Mouse (Mus musculus) left cerebral cortex, postnatal 14 days (tissue): ENCODE results near the gene Foxe1. TPM values are rescaled to one million over a fixed set of nuclear protein-coding genes. Genes with fewer than 3 reads are reported as not detected.
A peak's percentile ranks its signal among the peaks of the same experiment; 100 is the strongest.

Experiments used
- DNase-seq, 2 experiments: peaks; one replicate each; pipeline ENCODE4 v3.0.0; 2021 to 2022; ENCODE audit warnings: low spot score in 2 of 2, mixed read lengths in 1 of 2
- intact Hi-C: fragments of 180-260 bp; cut with DNase I; formaldehyde crosslinking; loops from one replicate; pipeline ENCODE4 v1.15.1; 2025
- total RNA-seq, 2 experiments: library from RNA; stranded (reverse); gene quantifications; 2 replicates each; pipeline ENCODE4 v1.2.3; 2021

Foxe1 gene
- total RNA-seq, 2 experiments from 2014 or later = not detected

DNA sequence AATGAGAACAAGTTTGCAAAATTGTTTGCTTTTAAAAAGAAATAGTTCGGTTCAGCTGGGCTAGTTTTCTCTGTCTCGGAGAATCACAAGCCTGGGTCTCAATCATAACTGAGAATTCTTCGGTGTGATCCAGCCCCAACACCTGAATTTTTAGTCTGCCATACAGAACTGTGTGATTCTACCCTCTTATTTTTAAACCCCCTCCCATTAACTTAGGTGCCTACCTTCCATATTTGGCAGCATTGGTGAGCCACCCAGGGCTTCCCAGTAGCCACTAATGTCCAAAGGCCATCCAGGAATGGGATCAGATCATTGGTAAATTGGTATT is 2.3 kb downstream of the Foxe1 start:
- DNase-seq = no peak
- intact Hi-C loops = no loop called here

DNA sequence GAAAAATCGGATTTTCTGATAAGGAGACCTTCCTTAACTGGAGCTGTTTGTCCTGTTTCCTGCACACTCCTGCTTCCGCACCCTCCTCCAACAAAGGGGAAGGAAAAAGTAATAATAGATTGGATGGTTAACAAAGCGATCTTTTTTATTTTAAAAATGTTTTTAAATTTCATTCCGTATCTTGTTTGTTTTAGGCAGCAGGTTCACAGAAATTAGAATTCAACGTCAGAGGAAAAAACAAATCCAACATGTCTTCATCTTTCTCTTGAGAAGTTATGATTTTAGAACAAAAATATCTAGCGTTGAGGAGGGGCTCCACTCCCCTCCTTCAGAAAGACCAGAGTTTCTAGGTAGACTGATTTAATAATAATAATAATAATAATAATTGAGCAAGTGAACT is 2.8 kb downstream of the Foxe1 start:
- intact Hi-C loops = no loop called here
- DNase-seq = no peak

DNA sequence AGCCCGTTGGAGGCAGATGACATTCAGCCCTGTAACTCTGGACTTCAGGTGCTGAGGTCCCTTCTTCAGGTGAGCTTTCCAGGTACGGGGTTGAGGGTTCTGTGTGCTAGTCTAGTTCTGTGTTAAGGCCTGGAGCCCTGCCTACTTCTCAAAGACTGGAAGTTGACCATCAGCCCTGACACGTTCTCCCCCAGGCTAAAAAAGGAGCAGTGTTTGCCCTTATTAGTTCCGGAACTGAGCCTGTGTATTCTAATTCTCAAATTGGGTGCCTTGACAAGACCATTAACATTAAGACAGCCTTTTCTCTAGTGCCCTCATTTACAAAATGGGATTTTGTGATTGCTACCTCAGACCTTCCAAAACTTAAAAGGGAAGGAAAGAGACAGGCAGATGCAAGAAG is 3.7 kb downstream of the Foxe1 start:
- intact Hi-C loops = no loop called here
- DNase-seq = no peak

DNA sequence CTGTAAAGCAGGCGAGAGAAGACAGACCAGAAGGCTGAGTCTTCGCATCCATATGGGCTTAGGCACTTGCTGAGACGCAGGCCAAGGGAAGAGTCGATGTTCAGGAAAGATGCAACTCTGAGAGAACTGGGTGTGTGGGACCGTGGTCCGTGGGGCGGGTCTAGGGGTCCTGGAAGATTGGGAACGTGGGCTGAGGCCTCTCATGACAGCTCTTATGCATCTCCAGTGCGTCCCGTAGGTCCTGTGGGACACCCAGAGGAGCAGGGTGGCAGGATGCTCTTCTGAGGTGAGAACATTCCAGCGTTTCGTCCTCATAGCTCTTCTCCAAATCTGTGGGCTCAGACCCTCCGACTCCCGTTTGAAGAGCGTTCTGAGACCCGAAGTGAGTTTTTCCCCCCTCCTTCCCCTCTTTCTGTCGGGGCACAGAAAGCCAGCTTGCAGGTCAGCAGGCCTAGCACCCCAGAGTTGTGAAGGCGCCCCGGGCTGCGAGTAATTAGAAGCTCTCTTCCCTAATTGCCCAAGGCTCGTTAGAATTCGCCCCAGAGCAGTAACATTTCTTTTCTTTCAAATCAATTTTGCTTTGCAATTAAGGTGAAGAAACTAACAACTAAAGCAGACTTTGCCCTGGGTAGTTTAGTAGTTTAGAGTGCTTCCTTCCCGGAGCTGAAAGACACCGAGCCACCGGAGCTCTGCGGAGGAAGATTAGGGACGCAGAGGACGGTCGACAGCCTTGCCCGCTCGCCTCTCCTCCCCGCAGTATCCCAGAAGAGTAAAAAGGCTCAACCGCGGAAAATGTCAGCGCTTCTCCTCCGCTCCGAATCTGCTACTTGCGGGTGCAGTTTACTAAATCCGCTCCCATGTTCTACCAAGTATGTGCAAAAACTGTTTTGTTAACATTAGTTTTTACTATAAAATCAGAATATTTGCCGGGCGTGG is 4.4 kb downstream of the Foxe1 start:
- intact Hi-C loops = no loop called here
- DNase-seq = no peak

DNA sequence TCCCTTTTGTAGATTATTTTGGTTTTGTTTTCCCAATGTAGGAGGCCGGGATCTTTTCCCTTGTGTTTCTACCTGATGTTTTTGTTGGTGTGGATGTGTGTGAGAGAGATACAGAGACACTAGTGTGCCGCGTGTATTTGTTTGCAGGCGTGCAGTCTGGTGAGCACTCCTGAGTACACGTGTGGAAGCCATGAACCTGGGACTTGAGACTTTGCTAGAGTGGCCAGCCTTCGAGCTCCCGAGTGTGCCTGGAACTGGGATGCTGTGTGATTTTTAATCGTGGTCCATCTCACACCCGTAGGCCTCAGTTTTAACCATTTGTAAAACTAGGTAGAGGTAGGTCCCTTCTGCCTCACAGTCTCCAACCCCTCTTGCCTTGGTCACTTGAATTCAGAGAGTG is 5.5 kb downstream of the Foxe1 start:
- intact Hi-C loops = no loop called here

DNA sequence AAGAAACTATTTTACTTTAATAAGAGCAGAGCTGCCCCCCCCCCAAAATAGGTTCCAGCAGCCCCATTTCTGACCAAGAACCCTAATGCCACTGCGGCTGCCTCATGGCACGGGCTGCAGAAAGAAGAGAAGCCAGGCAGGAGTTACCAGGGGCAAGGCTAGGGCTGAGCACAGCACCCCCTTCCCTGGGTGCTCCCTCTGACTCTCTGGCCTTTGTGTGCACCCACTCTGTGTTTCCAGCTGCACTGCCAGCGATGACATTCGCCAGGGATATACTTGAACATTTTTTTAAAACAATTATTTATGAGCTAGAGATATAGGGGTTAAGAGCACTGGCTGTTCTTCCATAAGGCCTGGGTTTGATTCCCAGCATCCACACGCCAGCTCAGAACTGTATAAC is 6.1 kb downstream of the Foxe1 start:
- intact Hi-C loops = no loop called here
- no peak for DNase-seq

More for the DNA sequence above, 5.5 kb downstream of the Foxe1 start:
- DNase-seq = no peak

DNA sequence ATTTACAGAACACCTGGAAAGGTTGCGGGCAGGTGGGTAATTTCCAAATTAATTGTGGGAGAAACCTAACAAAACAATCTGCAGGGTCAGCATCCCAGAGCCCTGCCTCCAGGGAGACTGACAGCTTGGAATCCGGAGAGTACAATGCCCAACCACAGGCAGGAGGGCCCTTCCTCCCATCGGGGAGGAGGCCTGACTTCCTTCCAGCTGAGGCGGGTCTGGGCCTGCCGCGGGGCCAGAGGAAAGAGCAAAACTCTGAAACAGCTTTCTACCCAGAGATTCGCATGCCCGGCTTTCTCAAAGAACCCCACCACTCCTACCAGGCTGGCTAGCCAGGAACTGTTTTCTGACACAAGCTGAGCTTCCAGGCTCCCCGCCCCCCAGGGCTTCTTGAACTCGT is 9.6 kb downstream of the Foxe1 start:
- intact Hi-C loops = no loop called here
- no peak for DNase-seq

DNA sequence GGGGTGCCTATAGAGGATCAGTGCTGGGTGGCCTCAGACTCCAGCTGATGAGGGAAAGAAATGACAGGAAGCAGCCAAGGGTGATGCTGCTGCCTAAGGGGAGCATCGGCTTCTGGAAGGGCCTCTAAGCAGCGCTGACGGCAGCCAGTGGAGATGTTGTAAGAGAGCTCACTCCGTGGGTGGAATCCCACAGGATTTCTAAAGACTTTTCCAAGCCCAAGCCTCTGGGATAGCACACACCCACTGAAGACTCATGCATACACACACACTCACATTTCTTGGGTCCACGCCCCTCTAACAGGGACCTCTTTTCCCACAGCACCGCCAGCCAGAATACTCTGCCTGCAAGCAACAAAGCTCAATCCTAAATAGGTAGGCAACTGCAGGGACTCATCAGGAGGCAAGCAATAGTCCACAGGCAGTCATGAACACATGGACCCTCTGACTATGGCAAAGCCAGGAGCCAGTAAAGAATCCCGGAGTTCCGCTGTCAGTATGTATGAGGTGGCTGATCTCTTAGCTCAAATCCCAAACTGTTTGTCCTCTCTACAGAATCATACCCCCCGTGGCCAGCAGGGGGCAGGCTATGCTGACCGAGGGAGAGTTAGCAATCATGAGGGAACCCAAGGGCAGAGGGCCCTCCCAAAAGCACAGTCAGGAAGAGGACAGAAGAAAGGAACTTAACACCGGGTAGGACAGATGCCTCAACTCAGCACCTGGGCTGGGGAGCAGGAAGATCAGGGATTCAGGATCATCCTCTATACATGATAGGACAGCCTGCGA is 13.1 kb downstream of the Foxe1 start:
- DNase-seq = peak; percentile 43 to 44
- intact Hi-C loops = no loop called here

DNA sequence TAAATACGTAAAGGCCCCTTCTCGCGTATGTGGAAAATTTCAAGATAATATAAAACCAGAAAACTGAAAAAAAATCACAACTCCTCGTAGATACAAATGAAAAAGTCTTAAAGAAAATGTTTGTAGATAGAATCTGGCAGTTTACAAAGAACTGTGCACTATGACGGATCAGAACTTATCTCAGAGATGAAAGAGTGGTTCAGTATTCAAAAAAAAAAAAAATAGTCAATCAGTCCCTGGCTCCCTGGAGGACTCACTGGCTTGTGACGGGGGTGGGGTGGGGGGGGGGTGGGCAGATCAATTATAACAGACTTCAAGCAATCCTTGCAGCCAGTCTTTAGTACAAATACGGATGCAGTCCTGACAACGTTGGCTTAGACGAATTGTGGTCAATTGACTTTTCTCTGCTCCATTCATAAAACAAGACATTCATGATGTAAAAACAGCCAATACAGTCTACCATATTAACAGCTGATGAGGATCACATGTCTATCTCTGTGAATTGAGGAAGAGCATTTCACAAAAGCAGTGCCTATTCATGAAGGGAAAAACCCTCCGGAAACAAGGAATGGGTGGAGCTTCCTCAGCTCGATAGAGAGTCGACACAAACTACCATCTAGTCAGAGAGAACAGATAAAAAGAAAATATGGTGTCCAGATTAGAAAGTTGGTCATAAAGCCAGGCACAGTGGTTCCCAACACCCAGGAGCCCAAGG is 16.3 kb downstream of the Foxe1 start:
- intact Hi-C loops = no loop called here
- no peak for DNase-seq

DNA sequence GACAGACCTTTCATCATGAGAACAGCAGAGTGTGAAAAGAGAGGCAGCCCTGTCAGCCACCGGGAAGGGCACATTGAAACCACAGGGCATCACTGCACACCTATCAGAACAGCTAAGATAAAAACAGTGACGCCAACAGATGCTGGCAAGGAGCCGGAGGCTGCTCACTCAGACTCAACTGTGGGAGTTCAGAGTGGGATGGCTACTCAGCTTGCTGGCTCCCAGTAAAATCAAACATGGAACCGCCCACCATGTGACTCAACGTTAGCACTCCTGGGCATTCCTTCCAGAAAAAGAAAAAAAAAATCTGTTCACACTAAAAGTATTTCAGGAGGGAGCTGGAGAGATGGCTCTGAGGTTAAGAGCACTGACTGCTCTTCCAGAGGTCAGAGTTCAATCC is 17.8 kb downstream of the Foxe1 start:
- intact Hi-C loops = no loop called here
- DNase-seq = peak; percentile 65 to 74

DNA sequence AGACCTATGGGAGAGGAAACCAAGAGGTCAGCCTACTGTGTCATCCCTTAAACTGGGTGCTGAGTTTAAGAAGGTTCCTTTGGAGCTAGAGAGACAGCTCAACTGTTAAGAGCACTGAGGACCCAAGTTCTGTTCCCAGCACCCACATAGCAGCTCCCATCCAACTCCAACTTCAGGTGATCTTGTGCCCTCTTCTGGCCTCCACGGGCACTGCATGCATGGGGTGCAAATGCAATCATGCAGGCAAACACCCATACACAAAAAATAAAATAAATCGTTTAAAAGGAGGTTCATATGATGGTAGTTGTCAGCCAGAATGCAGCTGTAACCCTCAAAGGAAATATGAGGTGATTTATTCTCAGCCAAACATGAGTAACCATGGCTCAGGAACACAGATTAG is 21.0 kb downstream of the Foxe1 start:
- DNase-seq = no peak
- intact Hi-C loops = no loop called here

DNA sequence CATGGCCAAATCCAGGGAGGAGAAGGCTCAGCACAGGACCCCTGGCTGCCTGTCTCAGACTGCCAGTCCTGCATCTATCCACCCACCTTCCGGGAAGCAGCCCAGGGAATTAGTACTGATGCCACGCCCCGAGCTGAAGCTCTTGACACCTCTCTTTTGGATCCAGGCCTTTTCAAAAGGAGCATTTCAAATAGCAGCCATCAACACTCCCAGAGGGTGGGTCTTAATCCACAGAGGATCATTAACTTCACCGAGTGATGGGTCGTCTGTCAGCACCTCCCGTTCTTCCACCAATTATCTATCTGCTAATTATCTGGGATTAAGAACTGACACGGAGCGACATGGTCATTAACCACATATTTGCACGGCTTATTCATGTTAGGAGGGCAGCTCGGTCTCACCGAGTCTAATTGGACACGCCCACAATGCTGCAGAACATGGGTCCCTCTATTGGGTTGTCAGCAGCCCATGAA is 24.1 kb downstream of the Foxe1 start:
- no peak for DNase-seq
- intact Hi-C loops = no loop called here

DNA sequence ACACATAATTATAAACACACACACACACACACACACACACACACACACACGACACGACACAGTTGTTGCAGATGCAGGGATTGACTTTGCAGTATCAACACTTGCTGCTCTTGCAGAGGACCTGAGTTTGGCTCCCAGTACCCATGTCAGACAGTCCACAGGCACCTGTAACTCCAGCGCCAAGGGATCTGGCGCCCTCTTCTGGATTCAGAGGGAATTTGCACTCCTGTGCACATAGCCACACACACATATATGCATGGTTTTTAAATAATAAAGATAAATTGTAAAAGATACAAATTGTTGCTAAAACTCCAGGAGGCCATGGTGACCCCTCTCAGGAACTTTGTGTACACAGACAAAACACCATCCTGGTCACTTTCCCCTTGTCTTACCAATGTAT is 25.7 kb downstream of the Foxe1 start:
- intact Hi-C loops = no loop called here
- DNase-seq = no peak

DNA sequence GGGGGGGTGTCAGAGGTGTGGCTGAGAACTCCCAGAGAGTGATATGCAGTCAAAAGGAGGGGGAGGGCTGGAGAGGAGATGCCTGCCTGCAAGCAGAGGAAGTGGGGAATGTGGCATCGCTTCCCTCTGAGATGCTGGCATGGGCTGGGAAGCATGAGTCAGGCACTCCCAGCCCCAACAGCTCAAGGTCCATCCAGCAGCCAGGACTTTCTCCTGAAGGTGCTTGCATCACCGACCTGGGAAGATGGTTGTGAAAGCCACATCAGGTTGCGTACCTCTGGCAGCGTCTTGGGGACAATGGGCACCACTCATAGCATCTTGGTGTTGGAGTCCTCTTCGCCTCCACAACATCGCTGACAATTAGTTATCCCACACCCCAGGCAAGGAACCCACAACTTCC is 27.0 kb downstream of the Foxe1 start:
- intact Hi-C loops = no loop called here
- no peak for DNase-seq

DNA sequence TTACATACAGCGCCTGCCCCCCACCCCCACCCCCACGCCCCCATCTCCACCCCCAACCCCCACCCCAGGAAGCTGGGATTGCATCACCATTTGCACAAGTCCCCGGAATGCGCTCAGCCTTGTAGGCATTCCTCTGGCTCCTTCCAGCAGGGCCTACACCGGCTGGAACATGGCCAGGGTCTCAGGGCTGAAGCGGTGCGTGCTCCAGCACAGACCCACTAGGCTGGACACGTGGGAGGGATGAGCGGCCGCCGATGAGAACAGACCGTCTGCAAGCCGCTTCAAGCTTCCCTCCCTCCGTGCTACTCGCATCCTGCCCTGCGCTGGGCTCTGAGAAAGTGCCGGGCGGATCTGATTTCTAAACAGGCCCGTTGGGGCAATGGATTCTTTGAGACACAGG is 27.6 kb downstream of the Foxe1 start:
- peak; percentile 28 to 33 for DNase-seq

DNA sequence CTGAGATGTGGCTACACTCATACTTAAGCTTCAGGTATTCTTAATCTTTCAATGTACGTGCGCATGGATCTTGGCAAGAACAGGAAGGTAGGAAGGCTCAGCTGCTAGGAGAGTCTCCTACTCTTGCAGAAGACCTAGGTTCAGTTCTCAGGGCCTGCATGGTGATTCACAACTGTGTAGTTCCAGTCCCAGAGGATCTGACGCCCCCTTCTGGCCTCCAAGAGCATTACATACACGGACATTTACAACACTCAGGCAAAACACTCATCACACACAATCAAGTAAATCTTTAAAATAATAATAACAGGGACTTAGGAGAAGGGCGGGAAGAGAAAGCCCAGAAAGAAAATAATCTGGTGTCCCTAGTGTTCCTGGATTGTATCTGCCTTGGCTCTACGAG is 31.0 kb downstream of the Foxe1 start:
- DNase-seq = peak; percentile 32 to 37
- intact Hi-C loops = loop anchor here (2.0 kb wide), 1 partner anchor 172 kb away; no protein-coding TSS in a partner anchor

More for the DNA sequence above, 27.6 kb downstream of the Foxe1 start:
- intact Hi-C loops = no loop called here

DNA sequence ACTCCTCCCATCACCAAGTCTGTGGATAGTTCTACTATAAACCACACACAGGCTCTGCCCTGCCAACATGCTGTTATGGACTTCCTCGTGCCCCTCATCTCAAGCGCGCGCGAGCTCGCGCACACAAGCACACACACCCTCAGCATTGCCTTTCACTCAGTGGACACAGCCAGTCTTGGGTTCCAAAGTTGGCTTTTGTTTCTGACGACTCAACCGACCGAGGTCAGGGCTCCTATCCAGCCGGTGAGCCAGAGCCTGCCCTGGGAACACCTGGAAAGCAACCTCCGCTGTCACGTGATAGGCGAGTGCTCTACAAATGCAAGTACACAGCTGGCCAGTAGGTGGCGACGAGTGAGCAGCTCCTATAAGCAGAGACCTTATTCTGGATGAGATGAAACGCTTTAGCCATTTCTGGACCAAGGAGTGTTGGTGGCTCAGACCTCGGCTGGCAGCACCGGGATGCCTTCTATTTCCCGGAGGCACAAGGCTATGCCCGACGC is 31.5 kb downstream of the Foxe1 start:
- DNase-seq = peak; percentile 86 to 88
- intact Hi-C loops = loop anchor here (2.0 kb wide), 1 partner anchor 172 kb away; no protein-coding TSS in a partner anchor

DNA sequence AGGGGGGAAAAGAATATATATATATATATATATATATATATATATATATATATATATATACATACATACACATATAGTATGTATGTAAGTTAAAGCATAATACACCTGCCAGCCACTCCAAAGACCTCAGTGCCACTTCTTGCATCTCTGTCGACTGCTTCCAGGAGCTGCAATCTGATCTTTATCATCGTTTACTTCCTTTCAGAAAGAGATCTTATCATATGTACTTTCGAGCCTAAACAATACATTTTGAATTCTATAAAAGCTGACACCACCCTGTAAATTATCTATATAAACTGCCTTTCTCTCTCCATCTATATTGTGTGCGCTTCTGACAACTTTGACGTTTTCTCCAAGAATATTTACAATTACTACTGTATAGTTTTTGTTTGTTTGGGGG is 45.1 kb downstream of the Foxe1 start:
- intact Hi-C loops = loop anchor here (2.0 kb wide), 1 partner anchor 62 kb away; the partner anchor contains the start of gene Anp32b
- no peak for DNase-seq

DNA sequence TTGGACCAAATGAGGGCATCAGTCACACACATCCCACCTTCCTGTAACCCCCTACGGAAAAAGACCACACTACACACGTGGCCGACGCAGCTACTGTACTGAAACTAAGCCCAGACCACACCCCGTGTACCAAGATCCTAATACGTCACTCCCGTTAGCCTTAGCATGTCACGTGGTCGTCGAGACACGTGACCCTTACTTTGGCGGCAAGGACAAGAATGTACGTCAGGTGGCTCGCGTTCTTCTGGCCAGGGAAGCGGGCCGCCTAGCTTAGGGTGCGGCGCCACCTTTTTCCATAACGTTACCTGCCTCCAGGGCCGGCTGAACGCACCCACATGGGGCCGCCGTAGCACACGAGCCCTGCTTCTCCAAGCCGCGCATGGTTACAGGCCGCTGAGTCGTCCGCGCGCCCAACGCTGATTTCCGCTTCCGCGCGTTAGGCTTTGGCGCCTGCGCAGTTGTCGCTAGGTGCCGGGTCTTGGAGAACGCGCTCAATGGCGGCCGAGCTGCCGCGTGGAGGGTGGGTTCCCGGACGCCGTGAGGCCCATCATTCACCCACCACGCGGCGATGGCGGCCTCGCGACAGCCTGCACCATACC is 45.7 kb downstream of the Foxe1 start, which contains the start of gene Trmo:
Gene Trmo, minus strand, starts transcription at position 425 of the 599 bp plus-strand sequence.
- DNase-seq = peak; percentile 96
- intact Hi-C loops = loop anchor here (2.0 kb wide), 1 partner anchor 62 kb away; the partner anchor contains the start of gene Anp32b
